Mouse (Mus musculus) gastrocnemius, postnatal 36 days (tissue): ENCODE data around the gene Gosr2. TPM values are rescaled to one million over a fixed set of nuclear protein-coding genes. Genes with fewer than 3 reads are reported as not detected.
"Not testable (repeated sequence)": the region's sequence is repeated elsewhere in the genome, so short reads cannot be mapped to it uniquely, and the experiment has no call there.

Experiments used
- DNase-seq, 2 experiments: peaks; one replicate each; pipeline ENCODE4 v3.0.0; 2022
- intact Hi-C: fragments of 180-260 bp; cut with DNase I; formaldehyde crosslinking; loops from one replicate; pipeline ENCODE4 v1.15.1; 2025
- total RNA-seq, 2 experiments: library from RNA; stranded (reverse); gene quantifications; 2 replicates each; pipeline ENCODE4 v1.2.3; 2021

The Gosr2 gene
- total RNA-seq, 2 experiments from 2014 or later = 33.1 to 36.2 TPM

GRCm38 (mm10) chr11:103693241-103693640 lies 4.5 kb downstream of the Gosr2 start:
- no peak for DNase-seq
- intact Hi-C loops = no loop called here

- intact Hi-C loops = no loop called here
These were observed 6.7 kb downstream of the Gosr2 start for GRCm38 (mm10) chr11:103691036-103691435.

GRCm38 (mm10) chr11:103688980-103689378 lies 8.7 kb downstream of the Gosr2 start:
- no peak for DNase-seq
- intact Hi-C loops = no loop called here

More at GRCm38 (mm10) chr11:103691036-103691435, 6.7 kb downstream of the Gosr2 start:
- no peak for DNase-seq

- intact Hi-C loops = no loop called here
- no peak for DNase-seq
These were observed 9.3 kb downstream of the Gosr2 start for GRCm38 (mm10) chr11:103688271-103688979.

GRCm38 (mm10) chr11:103686706-103687105 lies 11.0 kb downstream of the Gosr2 start:
- no peak for DNase-seq
- intact Hi-C loops = no loop called here

- no peak for DNase-seq
- intact Hi-C loops = no loop called here
These were observed 12.4 kb downstream of the Gosr2 start for GRCm38 (mm10) chr11:103685261-103685736.

GRCm38 (mm10) chr11:103683667-103684334 lies 13.9 kb downstream of the Gosr2 start:
- DNase-seq = no peak
- intact Hi-C loops = no loop called here

- DNase-seq = not testable (repeated sequence)
These were observed 20.7 kb downstream of the Gosr2 start for GRCm38 (mm10) chr11:103677042-103677441.

GRCm38 (mm10) chr11:103675556-103675955 lies 22.1 kb downstream of the Gosr2 start:
- intact Hi-C loops = loop anchor here (2.0 kb wide), 1 partner anchor 37 kb away; the partner anchor contains the start of gene Lyzl6
- no peak for DNase-seq

More at GRCm38 (mm10) chr11:103677042-103677441, 20.7 kb downstream of the Gosr2 start:
- intact Hi-C loops = not testable (repeated sequence)

- intact Hi-C loops = no loop called here
- DNase-seq = no peak
These were observed 30.7 kb downstream of the Gosr2 start for GRCm38 (mm10) chr11:103666907-103667426.

- intact Hi-C loops = no loop called here
- DNase-seq = no peak
These were observed 31.4 kb downstream of the Gosr2 start for GRCm38 (mm10) chr11:103666181-103666906.

GRCm38 (mm10) chr11:103665695-103666094 lies 32.0 kb downstream of the Gosr2 start:
- no peak for DNase-seq
- intact Hi-C loops = no loop called here

- DNase-seq = no peak
- intact Hi-C loops = no loop called here
These were observed 34.6 kb downstream of the Gosr2 start for GRCm38 (mm10) chr11:103663119-103663518.

GRCm38 (mm10) chr11:103662546-103662945 lies 35.2 kb downstream of the Gosr2 start:
- intact Hi-C loops = no loop called here
- DNase-seq = no peak

GRCm38 (mm10) chr11:103661863-103662262 lies 35.8 kb downstream of the Gosr2 start:
- intact Hi-C loops = no loop called here
- DNase-seq = no peak

- no peak for DNase-seq
- intact Hi-C loops = no loop called here
These were observed 39.5 kb downstream of the Gosr2 start for GRCm38 (mm10) chr11:103658189-103658588.

- intact Hi-C loops = no loop called here
- no peak for DNase-seq
These were observed 41.2 kb downstream of the Gosr2 start for GRCm38 (mm10) chr11:103656520-103656919.

- intact Hi-C loops = no loop called here
- no peak for DNase-seq
These were observed 44.2 kb downstream of the Gosr2 start for GRCm38 (mm10) chr11:103653359-103653965.

GRCm38 (mm10) chr11:103651426-103651825 lies 46.3 kb downstream of the Gosr2 start:
- intact Hi-C loops = no loop called here
- no peak for DNase-seq

- intact Hi-C loops = loop anchor here (10.0 kb wide), 1 partner anchor 265 kb away; no protein-coding TSS in a partner anchor
- DNase-seq = no peak
These were observed 47.7 kb downstream of the Gosr2 start for GRCm38 (mm10) chr11:103649983-103650493.
